Mouse (Mus musculus) spleen, adult 18-20 months (tissue): ENCODE measurements at regions not wholly inside any gene's neighbourhood (a gene's known extent, or its start where the extent isn't known, plus 50 kb on each side); places are given as distances from the start of the nearest gene placed in this dataset.
"Not testable (repeated sequence)": the region's sequence is repeated elsewhere in the genome, so short reads cannot be mapped to it uniquely, and the experiment has no call there.

Source experiments
- DNase-seq, 2 experiments: peaks; one replicate each; pipeline ENCODE4 v3.0.0; 2022; ENCODE audit warnings: mixed read lengths in 2 of 2

DNA sequence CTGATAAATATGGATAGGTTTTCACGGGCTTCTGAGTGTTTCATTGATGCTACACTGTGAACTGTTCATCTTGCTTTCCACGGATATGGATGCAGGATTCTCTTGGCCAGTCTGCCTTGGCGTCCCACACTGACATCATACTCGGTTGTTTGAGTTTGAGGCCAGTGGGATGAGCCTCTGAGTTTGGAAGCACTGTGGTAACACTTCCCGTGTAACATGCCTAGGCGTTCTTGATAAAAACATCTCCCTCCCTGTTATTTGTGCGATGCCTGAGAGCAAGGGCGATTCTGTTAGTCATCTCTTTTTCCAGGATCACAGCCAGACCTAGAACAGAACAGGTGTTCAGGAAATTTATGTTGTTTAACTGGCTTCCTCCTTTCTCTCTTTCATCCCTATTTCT, 482.5 kb upstream of the Id2 start:
- no peak for DNase-seq

DNA sequence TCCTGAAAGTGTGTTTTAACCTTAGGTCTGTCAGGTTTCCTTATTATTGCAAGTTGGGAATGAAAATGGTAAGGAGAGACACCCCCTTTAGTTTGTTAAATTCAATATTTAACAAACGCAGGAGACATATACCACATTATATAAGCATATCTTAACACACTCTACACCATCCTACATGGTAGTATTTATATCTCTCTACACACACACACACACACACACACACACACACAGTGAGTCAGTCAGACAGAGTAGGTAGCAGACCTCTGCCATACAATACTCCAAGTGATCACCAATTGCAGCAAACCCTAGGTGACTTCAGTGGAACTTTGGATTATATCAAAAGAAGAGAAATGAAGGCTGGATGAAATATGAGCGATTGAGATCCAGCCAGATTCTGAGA, 468.2 kb upstream of the Id2 start:
- no peak for DNase-seq

DNA sequence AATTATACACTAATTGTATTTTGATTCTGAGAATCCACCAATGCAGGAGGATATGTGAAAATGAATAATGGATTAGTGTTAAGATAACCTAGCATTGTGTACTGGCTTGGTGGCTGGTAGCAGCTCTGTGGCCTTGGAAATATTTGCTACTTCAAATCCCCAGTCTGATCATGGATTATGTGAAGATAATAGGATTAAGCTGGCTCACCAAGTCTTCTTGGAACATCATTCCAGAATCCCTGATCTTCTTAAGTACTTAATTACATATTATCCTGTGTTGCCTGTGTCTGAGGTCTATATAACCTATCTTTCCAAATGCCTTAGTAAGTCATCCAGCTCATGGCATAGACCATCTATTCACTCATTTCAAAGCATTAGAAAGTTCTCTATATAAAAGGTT, 462.7 kb upstream of the Id2 start:
- DNase-seq: no peak

DNA sequence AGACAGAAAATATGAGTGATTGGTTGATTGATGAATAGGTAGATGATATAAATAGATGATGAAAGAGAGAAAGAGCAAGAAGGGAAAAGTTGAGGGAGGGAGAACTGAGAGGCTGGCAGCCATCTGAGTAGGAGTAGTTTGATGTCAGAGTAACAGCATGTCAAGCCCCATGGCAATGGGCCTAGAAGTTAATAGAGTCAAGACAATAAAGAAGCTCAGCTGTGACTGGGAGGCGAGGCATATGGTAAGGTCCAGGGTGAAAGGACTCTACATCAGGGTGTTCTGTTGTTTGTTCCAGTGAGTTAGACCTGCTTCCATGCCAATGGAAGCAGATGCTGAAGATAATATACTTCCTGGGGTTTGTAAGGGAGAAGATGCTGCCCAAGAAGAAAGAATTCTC, 456.7 kb upstream of the Id2 start:
- no peak for DNase-seq

- DNase-seq: no peak
Measured at GRCm38 (mm10) chr12:25549735-25550134, 452.8 kb upstream of the Id2 start.

- DNase-seq: no peak
Measured at GRCm38 (mm10) chr12:25544253-25544652, 447.3 kb upstream of the Id2 start.

- no peak for DNase-seq
Measured at GRCm38 (mm10) chr12:25534620-25534950, 437.6 kb upstream of the Id2 start.

DNA sequence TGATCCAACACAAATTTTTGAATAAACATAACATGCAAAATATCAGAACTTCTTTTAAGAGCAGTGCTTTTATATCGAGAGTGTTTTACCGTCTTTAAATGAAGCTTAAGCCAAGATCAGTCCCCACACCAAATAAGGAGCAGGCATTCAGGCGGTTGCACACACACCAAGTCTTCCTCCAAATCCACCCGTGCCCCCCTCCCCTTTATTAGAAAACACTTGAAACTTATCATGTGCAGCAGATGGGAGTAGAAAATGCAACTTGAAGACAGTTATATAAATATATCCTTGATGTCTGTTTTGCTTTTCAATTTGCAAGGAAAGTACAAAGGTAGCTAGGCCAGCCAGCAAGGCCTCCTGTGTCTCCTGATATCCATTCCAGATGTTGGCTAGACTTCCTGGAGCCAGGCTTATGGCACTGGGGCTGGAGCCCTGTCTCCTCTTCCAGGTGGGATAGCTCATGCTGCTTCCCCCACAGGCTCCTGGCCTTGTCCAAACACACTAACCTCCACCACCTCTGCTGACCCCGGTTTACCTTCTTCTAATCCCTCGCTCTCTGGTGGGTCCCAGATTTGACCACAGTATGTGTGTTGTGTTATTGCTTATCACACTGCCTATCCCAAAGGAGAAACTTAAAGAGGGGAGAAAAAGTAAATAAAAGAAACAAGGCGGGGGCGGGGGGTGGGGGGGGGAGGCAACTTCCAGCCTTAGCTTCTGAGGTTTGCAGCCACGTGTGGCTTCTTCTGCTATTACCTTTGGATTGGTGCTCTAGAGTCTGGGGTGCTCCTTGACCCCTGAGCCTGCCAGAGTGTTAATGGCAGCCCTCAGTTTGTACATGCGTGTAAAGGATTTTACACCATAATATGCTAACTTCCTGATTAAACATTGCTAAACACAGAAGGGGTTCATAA, 437.0 kb upstream of the Id2 start:
- no peak for DNase-seq

GRCm38 (mm10) chr12:25530483-25530882, 433.5 kb upstream of the Id2 start:
- no peak for DNase-seq

- DNase-seq: no peak
Measured at GRCm38 (mm10) chr12:25529537-25529936, 432.6 kb upstream of the Id2 start.

- DNase-seq: no peak
Measured at GRCm38 (mm10) chr12:25526639-25527038, 429.7 kb upstream of the Id2 start.

- no peak for DNase-seq
Measured at GRCm38 (mm10) chr12:25516738-25517137, 419.8 kb upstream of the Id2 start.

DNA sequence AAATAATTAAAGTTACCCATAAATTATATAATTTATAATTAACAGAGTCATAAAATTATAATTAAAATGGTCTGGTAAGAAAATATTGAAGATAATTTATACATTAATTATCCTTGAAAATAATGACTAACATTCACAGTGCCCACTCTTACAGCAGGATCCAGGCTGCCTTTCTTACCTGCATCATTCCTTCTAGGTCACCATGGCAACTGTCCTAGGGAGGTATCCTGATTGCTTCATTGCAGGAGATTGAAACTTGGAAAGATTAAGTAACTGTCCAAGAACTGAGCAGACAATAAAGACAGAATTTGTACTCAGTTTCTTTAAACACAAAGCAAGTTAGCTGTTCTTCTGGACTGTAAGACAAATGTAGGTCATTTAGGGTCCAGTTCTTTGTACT, 416.7 kb upstream of the Id2 start:
- DNase-seq: no peak

DNA sequence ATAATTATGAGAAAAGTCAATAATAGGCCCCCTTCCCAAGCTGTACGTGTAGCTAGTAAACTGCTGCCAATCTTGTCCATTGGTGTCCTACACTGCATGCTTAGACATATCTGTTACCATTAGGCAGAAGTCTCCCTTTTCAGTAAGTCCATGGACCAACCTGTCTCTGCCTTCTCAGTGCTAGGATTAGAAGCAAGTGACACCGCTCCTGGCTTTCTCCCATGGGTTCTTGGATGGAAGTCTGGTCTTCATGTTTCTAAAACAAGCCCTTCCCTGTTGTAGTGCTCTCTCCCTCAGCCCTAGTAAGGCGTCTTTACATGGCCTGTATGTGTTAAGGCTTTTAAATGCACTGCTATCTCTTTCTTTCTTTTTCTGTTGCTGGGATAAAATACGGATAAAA, 412.7 kb upstream of the Id2 start:
- no peak for DNase-seq

DNA sequence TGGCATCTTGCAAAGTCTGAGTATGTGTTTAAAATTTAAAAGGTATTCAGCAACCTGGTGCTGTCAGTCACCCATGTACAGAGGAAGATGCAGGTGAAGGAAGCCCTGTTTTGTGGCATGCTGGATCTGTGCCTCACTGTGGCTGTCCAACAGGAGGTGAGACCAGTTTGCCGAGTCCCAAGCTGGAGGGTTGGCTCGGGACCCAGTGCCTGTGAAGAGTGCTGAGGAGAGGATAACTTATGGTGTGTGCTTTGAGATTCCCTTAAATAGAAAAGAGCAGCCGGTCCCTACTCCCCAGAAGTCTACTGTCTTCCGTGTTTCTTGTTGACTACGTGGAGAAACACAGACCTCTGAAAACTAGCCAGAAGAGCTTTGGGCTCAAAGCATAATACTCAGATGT, 396.3 kb upstream of the Id2 start:
- no peak for DNase-seq

- DNase-seq: no peak
Measured at GRCm38 (mm10) chr12:25492483-25493190, 395.7 kb upstream of the Id2 start.

DNA sequence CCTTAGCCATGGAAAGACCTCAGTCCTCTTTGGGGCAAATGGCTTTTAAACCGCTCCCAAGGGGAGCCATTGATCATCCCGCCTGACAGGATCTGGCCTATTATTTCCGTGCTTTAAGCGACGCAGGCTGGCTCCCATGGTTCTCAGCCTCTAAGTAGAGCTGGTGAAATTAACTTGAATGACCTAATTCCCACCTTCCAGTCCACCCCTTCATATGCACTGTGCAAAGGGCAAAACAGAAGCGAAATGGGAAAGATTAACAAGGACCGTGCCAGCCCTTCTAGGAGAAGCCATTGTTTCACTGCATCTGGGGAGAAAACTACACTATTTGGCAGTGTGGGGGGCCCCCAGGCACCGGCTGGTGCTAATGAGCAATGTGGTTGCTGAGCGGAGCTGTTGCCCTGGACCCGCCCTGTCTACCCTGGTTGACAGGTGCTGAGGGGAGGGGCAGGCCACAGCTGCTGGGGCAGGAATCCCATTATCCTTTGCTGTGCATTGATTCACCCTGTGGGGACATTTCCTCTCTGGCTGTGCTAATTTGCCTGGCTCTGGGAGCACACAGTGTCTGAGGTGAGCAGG, 378.3 kb upstream of the Id2 start:
- DNase-seq: no peak

DNA sequence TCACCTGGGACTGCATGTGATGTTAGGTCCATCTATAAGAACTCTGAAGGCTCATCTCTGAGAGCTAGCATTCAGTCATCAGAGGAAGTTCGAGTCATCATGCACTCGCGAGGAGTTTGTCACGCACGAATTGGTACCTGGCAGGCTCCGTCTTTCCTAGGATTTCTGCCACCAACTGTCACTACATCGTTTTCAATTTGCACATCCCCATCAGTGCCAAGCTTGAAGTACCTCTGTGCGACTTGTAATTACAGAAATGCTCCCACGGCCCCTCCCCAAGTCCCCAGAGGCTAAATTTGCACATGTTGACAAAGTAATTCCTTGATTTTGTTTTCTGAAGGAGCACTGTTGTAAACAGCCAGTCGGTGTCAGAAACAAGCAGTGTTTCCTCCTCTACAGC, 372.2 kb upstream of the Id2 start:
- no peak for DNase-seq

- DNase-seq: no peak
Measured at GRCm38 (mm10) chr12:25467789-25468188, 370.8 kb upstream of the Id2 start.

DNA sequence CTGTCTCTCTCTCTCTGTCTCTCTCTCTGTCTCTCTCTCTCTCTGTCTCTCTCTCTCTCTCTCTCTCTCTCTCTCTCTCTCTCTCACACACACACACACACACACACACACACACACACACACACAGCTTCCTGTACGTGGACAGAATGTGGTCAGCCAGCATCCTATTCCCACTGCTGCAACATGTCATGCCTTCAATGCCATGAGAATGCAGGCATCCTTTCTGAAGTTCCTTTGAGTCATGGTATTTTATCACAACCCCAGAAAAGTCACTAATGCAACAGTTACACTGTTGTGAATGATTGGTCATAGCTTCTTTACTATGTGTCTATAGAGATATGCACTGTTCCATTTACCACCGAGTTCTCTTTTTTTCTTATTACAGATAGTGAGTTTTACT, 365.8 kb upstream of the Id2 start:
- not testable (repeated sequence) for DNase-seq

DNA sequence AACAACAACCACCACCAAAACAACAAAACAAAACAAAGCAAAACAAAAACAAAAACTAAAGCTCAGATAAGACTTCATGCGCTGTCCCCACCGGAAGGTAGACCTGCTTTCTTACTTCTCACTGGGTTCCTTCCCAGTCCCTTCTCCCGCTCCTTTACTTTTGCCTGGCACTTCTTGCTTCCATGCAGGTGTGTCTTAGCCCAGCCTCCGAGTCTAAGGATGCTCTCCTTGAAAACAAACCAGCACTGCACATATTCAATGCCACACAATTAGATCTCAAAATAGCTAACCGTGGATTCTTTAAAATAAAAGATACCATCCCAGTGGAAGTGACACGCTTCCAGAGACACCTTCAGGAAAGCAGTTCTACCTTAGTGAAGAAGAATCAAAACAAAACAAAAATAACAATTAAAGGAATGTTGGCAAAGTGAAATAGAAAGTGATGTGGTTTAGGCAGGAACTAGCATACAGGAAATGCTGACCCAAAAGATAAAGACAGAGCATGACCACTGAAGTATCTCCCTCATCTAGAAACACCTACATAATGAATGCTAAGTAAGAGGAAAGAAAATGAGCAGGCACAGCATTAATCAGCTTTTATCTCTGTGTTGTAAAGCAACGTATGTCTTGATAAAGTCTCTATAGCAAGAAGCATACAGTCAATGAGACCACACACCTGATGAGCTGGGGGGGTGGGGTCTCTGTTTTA, 358.5 kb upstream of the Id2 start:
- DNase-seq: no peak

DNA sequence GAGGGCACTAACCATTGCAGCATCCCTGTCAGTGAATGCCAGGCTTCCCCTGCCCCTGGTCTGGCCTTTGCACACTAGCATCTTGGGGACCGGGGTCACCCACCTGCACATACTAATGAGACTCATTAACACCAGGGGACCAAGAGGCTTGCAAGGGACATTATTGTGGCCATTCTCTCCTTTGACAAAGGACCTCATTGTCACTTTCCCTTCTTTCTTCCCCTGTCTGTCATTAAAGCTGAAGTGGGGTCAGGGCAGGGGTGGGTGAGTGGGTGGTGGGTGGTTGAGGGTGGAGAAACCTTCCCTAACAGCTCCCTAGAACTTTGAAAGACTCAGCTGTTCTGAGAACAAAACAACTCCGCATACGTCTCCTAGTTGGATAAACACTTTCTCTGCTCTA, 356.4 kb upstream of the Id2 start:
- DNase-seq: no peak

- no peak for DNase-seq
Measured at GRCm38 (mm10) chr12:25451156-25451555, 354.2 kb upstream of the Id2 start.

DNA sequence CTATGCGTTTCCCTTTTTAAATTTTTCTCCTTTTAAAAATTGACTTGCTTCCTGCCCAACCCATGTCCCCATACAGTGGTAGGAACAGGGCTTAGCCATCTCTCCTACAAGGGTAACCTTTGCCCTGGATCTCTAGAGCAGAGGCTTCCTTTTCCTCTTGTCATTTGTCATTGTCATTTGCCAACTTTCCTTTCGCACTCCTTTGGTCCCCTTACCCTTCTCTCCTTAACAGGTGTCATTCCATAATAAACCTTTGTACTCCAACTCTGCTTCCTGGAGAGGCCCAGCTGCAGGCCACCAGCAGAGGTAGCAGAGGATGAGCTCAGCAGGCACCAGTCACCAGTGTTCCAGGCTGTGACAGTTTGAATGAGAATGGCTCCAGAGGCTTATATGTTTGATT, 347.4 kb upstream of the Id2 start:
- no peak for DNase-seq
